Mouse (Mus musculus): Measurements from ENCODE around the gene Lipe. TPM values are rescaled to one million over a fixed set of nuclear protein-coding genes. Genes with fewer than 3 reads are reported as not detected.

Gene Lipe
- polyA plus RNA-seq, 1 experiment from 2014 or later = 2.9 TPM

Other genes starting within 250 kb of the Lipe start
- 1.9 TPM in 2 replicates for gene Pou2f2, start 219.0 kb downstream of the Lipe start, polyA plus RNA-seq (2016; fragmentation: Nextera tagmentation; extraction: Ambion mirVana)
- 31.4 and 33.4 TPM in 2 replicates for gene Dedd2, start 178.1 kb downstream of the Lipe start, polyA plus RNA-seq (2016; fragmentation: Nextera tagmentation; extraction: Ambion mirVana)
- 2.3 and 2.8 TPM in 2 replicates for gene Zfp526, start 177.3 kb downstream of the Lipe start, polyA plus RNA-seq (2016; fragmentation: Nextera tagmentation; extraction: Ambion mirVana)
- 13.0 and 14.4 TPM in 2 replicates for gene Gsk3a, start 160.9 kb downstream of the Lipe start, polyA plus RNA-seq (2016; fragmentation: Nextera tagmentation; extraction: Ambion mirVana)
- 6.5 and 7.5 TPM in 2 replicates for gene Erf, start 147.9 kb downstream of the Lipe start, polyA plus RNA-seq (2016; fragmentation: Nextera tagmentation; extraction: Ambion mirVana)
- gene Cic, start 131.0 kb downstream of the Lipe start, polyA plus RNA-seq (2016; fragmentation: Nextera tagmentation; extraction: Ambion mirVana) = 17.0 TPM in 2 replicates
- gene Pafah1b3, start 100.7 kb downstream of the Lipe start, polyA plus RNA-seq (2016; fragmentation: Nextera tagmentation; extraction: Ambion mirVana) = 44.1 and 51.0 TPM in 2 replicates
- 0.10 and 0.14 TPM in 2 replicates for gene Prr19, start 97.3 kb downstream of the Lipe start, polyA plus RNA-seq (2016; fragmentation: Nextera tagmentation; extraction: Ambion mirVana)
- 0.14 TPM in 2 replicates for gene Tmem145, start 92.6 kb downstream of the Lipe start, polyA plus RNA-seq (2016; fragmentation: Nextera tagmentation; extraction: Ambion mirVana)
- gene Megf8, start 81.5 kb downstream of the Lipe start, polyA plus RNA-seq (2016; fragmentation: Nextera tagmentation; extraction: Ambion mirVana) = 2.6 TPM in 2 replicates
- gene Cnfn, start 29.0 kb downstream of the Lipe start, polyA plus RNA-seq (2016; fragmentation: Nextera tagmentation; extraction: Ambion mirVana) = not detected in 2 replicates
- 0.30 TPM in 1 of 2 replicates, not detected in the other for gene Cxcl17, start 14.2 kb upstream of the Lipe start, polyA plus RNA-seq (2016; fragmentation: Nextera tagmentation; extraction: Ambion mirVana)
- 1.9 and 2.4 TPM in 2 replicates for gene Ceacam1, start 78.9 kb upstream of the Lipe start, polyA plus RNA-seq (2016; fragmentation: Nextera tagmentation; extraction: Ambion mirVana)
- gene Ceacam2, start 141.1 kb upstream of the Lipe start, polyA plus RNA-seq (2016; fragmentation: Nextera tagmentation; extraction: Ambion mirVana) = not detected in 2 replicates
- 0.13 and 0.14 TPM in 2 replicates for gene Erich4, start 217.2 kb upstream of the Lipe start, polyA plus RNA-seq (2016; fragmentation: Nextera tagmentation; extraction: Ambion mirVana)
- gene Dmac2, start 220.7 kb upstream of the Lipe start, polyA plus RNA-seq (2016; fragmentation: Nextera tagmentation; extraction: Ambion mirVana) = 12.4 and 15.9 TPM in 2 replicates
- 2.6 and 2.9 TPM in 2 replicates for gene B3gnt8, start 227.9 kb upstream of the Lipe start, polyA plus RNA-seq (2016; fragmentation: Nextera tagmentation; extraction: Ambion mirVana)